Mouse (Mus musculus): ENCODE measurements around the gene Slc25a35. TPM values are rescaled to one million over a fixed set of nuclear protein-coding genes. Genes with fewer than 3 reads are reported as not detected.
"Not testable (repeated sequence)": the region's sequence is repeated elsewhere in the genome, so short reads cannot be mapped to it uniquely, and the experiment has no call there.

Gene Slc25a35
- polyA plus RNA-seq, 1 experiment from 2014 or later: 2.1 TPM

- no peaks in the 10 kb centered on the region for H3K27me3 ChIP-seq
- ATAC-seq (ENCODE audit: low FRiP score, low read depth): no peak
- H3K36me3 ChIP-seq: no peaks in the 10 kb centered on the region
- H3K9ac ChIP-seq: no peak overlapping the region
- 93% methylated on average over 15 of the region's 15 CpGs for WGBS
- peak overlapping the region; percentile 92; the same call in 1 of the 2 replicates for H3K27ac ChIP-seq (replicated peaks)
- peaks cover 28% of the 10 kb centered on the region for H3K4me1 ChIP-seq (replicated peaks)
- peak overlapping the region; percentile 71; the same call in 1 of the 2 replicates for H3K4me2 ChIP-seq
- 0 out of 2 replicates have a peak overlapping the region, but pooled peaks have one; percentile 44 for H3K4me3 ChIP-seq
- H3K9me3 ChIP-seq: no peaks in the 10 kb centered on the region
Measured at GRCm38 (mm10) chr11:69010400-69011323, 42.7 kb downstream of the Slc25a35 start.

GRCm38 (mm10) chr11:69011445-69011844, 43.5 kb downstream of the Slc25a35 start:
- not testable (repeated sequence) for H3K9ac ChIP-seq; H3K36me3 ChIP-seq; H3K9me3 ChIP-seq; ATAC-seq (ENCODE audit: low FRiP score, low read depth); H3K27me3 ChIP-seq
- peak overlapping the region; percentile 71 for H3K4me2 ChIP-seq
- H3K4me3 ChIP-seq: peak overlapping the region; percentile 44
- WGBS: 80% methylated on average over 2 of the region's 2 CpGs
- H3K27ac ChIP-seq (replicated peaks): peak overlapping the region; percentile 92
- H3K4me1 ChIP-seq (replicated peaks): peaks cover 28% of the 10 kb centered on the region

GRCm38 (mm10) chr11:69012071-69012601, 44.2 kb downstream of the Slc25a35 start:
- peak; percentile 73 for ATAC-seq (ENCODE audit: low FRiP score, low read depth)
- H3K4me3 ChIP-seq: peak overlapping the region; percentile 44
- H3K4me1 ChIP-seq (replicated peaks): peaks cover 30% of the 10 kb centered on the region
- H3K36me3 ChIP-seq: no peaks in the 10 kb centered on the region
- 2% methylated on average over 18 of the region's 18 CpGs for WGBS
- no peaks in the 10 kb centered on the region for H3K27me3 ChIP-seq
- peak overlapping the region; percentile 53 for H3K9ac ChIP-seq
- H3K27ac ChIP-seq (replicated peaks): peak overlapping the region; percentile 92
- H3K9me3 ChIP-seq: no peaks in the 10 kb centered on the region
- peak overlapping the region; percentile 71 for H3K4me2 ChIP-seq

GRCm38 (mm10) chr11:69015644-69016441, 47.9 kb downstream of the Slc25a35 start, which contains the start of gene Ctc1:
Gene Ctc1, plus strand, starts transcription at chr11:69015911.
- Histone ChIP-seq H3K4me2 (peak within 1 kb of the TSS; percentile 79), H3K9me3 (no peaks in the 10 kb centered on the region), H3K4me3 (peak within 1 kb of the TSS; percentile 70), H3K4me1 (replicated peaks) (peaks cover 22% of the 10 kb centered on the region), H3K27me3 (no peaks in the 10 kb centered on the region), H3K36me3 (no peaks in the 10 kb centered on the region; the same call in 1 of the 2 replicates), H3K9ac (peak within 1 kb of the TSS; percentile 79), H3K27ac (replicated peaks) (peak within 1 kb of the TSS; percentile 93)
- 3% methylated on average over 38 of the region's 38 CpGs for WGBS
- peak; percentile 94 for ATAC-seq (ENCODE audit: low FRiP score, low read depth)

GRCm38 (mm10) chr11:69016755-69017154, 48.8 kb downstream of the Slc25a35 start:
- Histone ChIP-seq H3K4me2 (peak overlapping the region; percentile 79), H3K27ac (replicated peaks) (peak overlapping the region; percentile 93), H3K9ac (peak overlapping the region; percentile 79), H3K4me1 (replicated peaks) (peaks cover 12% of the 10 kb centered on the region), H3K9me3 (no peaks in the 10 kb centered on the region), H3K27me3 (no peaks in the 10 kb centered on the region), H3K36me3 (peaks cover 8% of the 10 kb centered on the region; the same call in 1 of the 2 replicates), H3K4me3 (peak overlapping the region; percentile 70)
- 71% methylated on average over 3 of the region's 3 CpGs for WGBS
- ATAC-seq (ENCODE audit: low FRiP score, low read depth): no peak

GRCm38 (mm10) chr11:69020691-69021090, 52.8 kb downstream of the Slc25a35 start:
- Histone ChIP-seq H3K27ac (replicated peaks) (no peak overlapping the region), H3K36me3 (peaks cover 45% of the 10 kb centered on the region), H3K4me1 (replicated peaks) (peaks cover 8% of the 10 kb centered on the region), H3K27me3 (no peaks in the 10 kb centered on the region), H3K4me2 (no peak overlapping the region), H3K9ac (no peak overlapping the region), H3K9me3 (no peaks in the 10 kb centered on the region), H3K4me3 (no peak overlapping the region)
- no peak for ATAC-seq (ENCODE audit: low FRiP score, low read depth)

Small RNA genes within 50 kb of the gene (microRNA-seq; reads per million reads assigned to microRNA genes)
- 4.8 reads per million, percentile 20 among the genes with 10 or more reads in this experiment for gene Mir3062

Other genes starting within 250 kb of the Slc25a35 start
- gene Ndel1, start 96.3 kb upstream of the Slc25a35 start, polyA plus RNA-seq (2015; fragmentation: Nextera tagmentation; extraction: Ambion mirVana): 103 and 105 TPM in 2 replicates
- gene Rnf222, start 79.6 kb upstream of the Slc25a35 start, polyA plus RNA-seq (2015; fragmentation: Nextera tagmentation; extraction: Ambion mirVana): not detected in 2 replicates
- 557 and 622 TPM in 2 replicates for gene Rpl26, start 66.5 kb upstream of the Slc25a35 start, polyA plus RNA-seq (2015; fragmentation: Nextera tagmentation; extraction: Ambion mirVana)
- 0.60 and 1.2 TPM in 2 replicates for gene Odf4, start 41.0 kb upstream of the Slc25a35 start, polyA plus RNA-seq (2015; fragmentation: Nextera tagmentation; extraction: Ambion mirVana)
- 21.8 and 25.3 TPM in 2 replicates for gene Arhgef15, start 10.7 kb upstream of the Slc25a35 start, polyA plus RNA-seq (2015; fragmentation: Nextera tagmentation; extraction: Ambion mirVana)
- gene Rangrf, start 7.1 kb downstream of the Slc25a35 start, polyA plus RNA-seq (2015; fragmentation: Nextera tagmentation; extraction: Ambion mirVana): 29.8 and 34.3 TPM in 2 replicates
- gene Pfas, start 40.3 kb downstream of the Slc25a35 start, polyA plus RNA-seq (2015; fragmentation: Nextera tagmentation; extraction: Ambion mirVana): 17.6 and 19.0 TPM in 2 replicates
- 56.4 and 71.2 TPM in 2 replicates for gene Ctc1, start 47.8 kb downstream of the Slc25a35 start, polyA plus RNA-seq (2015; fragmentation: Nextera tagmentation; extraction: Ambion mirVana)
- 28.6 and 36.1 TPM in 2 replicates for gene Aurkb, start 77.5 kb downstream of the Slc25a35 start, polyA plus RNA-seq (2015; fragmentation: Nextera tagmentation; extraction: Ambion mirVana)
- gene Borcs6, start 91.6 kb downstream of the Slc25a35 start, polyA plus RNA-seq (2015; fragmentation: Nextera tagmentation; extraction: Ambion mirVana): 22.1 and 23.1 TPM in 2 replicates
- gene Tmem107, start 102.7 kb downstream of the Slc25a35 start, polyA plus RNA-seq (2015; fragmentation: Nextera tagmentation; extraction: Ambion mirVana): 36.6 and 41.7 TPM in 2 replicates
- gene Vamp2, start 120.4 kb downstream of the Slc25a35 start, polyA plus RNA-seq (2015; fragmentation: Nextera tagmentation; extraction: Ambion mirVana): 317 and 437 TPM in 2 replicates
- 10.0 and 10.1 TPM in 2 replicates for gene Per1, start 127.1 kb downstream of the Slc25a35 start, polyA plus RNA-seq (2015; fragmentation: Nextera tagmentation; extraction: Ambion mirVana)
- 0.87 and 0.98 TPM in 2 replicates for gene Hes7, start 152.3 kb downstream of the Slc25a35 start, polyA plus RNA-seq (2015; fragmentation: Nextera tagmentation; extraction: Ambion mirVana)
- gene 9130213A22Rik, start 154.5 kb downstream of the Slc25a35 start, polyA plus RNA-seq (2015; fragmentation: Nextera tagmentation; extraction: Ambion mirVana): 0.40 and 0.42 TPM in 2 replicates
- 4.7 and 6.5 TPM in 2 replicates for gene Aloxe3, start 157.8 kb downstream of the Slc25a35 start, polyA plus RNA-seq (2015; fragmentation: Nextera tagmentation; extraction: Ambion mirVana)
- 0.35 and 0.72 TPM in 2 replicates for gene Alox12b, start 188.9 kb downstream of the Slc25a35 start, polyA plus RNA-seq (2015; fragmentation: Nextera tagmentation; extraction: Ambion mirVana)
- 0.34 and 0.44 TPM in 2 replicates for gene Alox8, start 229.7 kb downstream of the Slc25a35 start, polyA plus RNA-seq (2015; fragmentation: Nextera tagmentation; extraction: Ambion mirVana)